Mouse (Mus musculus) cerebellum, adult 2 months (tissue): Measurements from ENCODE around the gene Ezr. TPM values are rescaled to one million over a fixed set of nuclear protein-coding genes. Genes with fewer than 3 reads are reported as not detected.
A peak's percentile ranks its signal among the peaks of the same experiment; 100 is the strongest.

Source experiments
- DNase-seq, 2 experiments: peaks; one replicate each; pipeline ENCODE4 v3.0.0; 2021
- H3K27ac ChIP-seq: fragments of 200-500 bp; 2 replicates; pipeline ENCODE4 v1.5.1; 2012; ENCODE audit warnings: low read length, control low read depth, inconsistent platforms; ENCODE audit not compliant: insufficient read depth
- H3K27me3 ChIP-seq: fragments of 200-500 bp; 2 replicates; pipeline ENCODE4 v1.6.1; 2012; ENCODE audit warnings: inconsistent platforms, mild to moderate bottlenecking, low read length, moderate library complexity; ENCODE audit not compliant: control insufficient read depth, insufficient read depth
- H3K4me1 ChIP-seq: fragments of 200-500 bp; 2 replicates; pipeline ENCODE4 v1.6.1; 2011; ENCODE audit warnings: low read length; ENCODE audit not compliant: control insufficient read depth, insufficient read depth
- H3K4me3 ChIP-seq: fragments of 200-500 bp; replicated peaks from 2 replicates; pipeline ENCODE3; 2011; ENCODE audit warnings: mild to moderate bottlenecking, low read depth, low read length, control low read depth; ENCODE audit not compliant: insufficient read depth
- CTCF ChIP-seq: fragments of 200-500 bp; IDR thresholded peaks from 2 replicates; pipeline ENCODE4 v1.5.1; 2011; ENCODE audit warnings: low read depth, mild to moderate bottlenecking, control low read depth, low read length, moderate library complexity, borderline replicate concordance; ENCODE audit not compliant: insufficient read depth
- POLR2A ChIP-seq: fragments of 200-500 bp; IDR thresholded peaks from 2 replicates; pipeline ENCODE4 v1.6.1; 2011; ENCODE audit warnings: low read length, control low read depth, borderline replicate concordance; ENCODE audit not compliant: insufficient read depth
- WGBS: fragments of 180-500 bp; shearing (Covaris S2); methylation state at CpG from one replicate; pipeline ENCODE4 v1.1.7; 2018; 5-methylcytosine and 5-hydroxymethylcytosine counted together
- polyA plus RNA-seq: library from polyadenylated mRNA; depleted of rRNA; stranded (reverse); fragments of >200 nt; gene quantifications from 2 replicates; pipeline ENCODE4 v1.2.3, GENCODE M21; 2012

Ezr gene
- polyA plus RNA-seq, 1 experiment = 12.1 TPM

DNA sequence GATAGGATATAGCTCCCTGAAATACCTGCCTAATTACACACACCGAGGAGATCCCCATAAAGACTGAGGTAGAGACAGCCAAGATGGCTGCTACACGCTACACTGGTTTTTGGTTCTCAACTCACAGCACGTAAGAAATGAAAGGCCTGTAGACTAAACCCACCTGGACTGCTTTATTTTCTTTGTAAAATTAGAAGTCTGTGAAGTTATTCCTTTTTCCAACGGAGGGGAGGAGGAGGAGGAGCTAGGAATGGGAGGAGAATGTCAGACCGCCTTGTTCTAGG lies 10.2 kb downstream of the Ezr start:
- Histone ChIP-seq H3K27me3 (no peaks in the 10 kb centered on the region), H3K27ac (no peak overlapping the region), H3K4me1 (peaks cover 4% of the 10 kb centered on the region; the same call in 1 of the 2 replicates), H3K4me3 (no peak overlapping the region)
- WGBS = 78% methylated on average over 5 of the region's 5 CpGs
- TF ChIP-seq CTCF (no peak), POLR2A (no peak)
- no peak for DNase-seq

DNA sequence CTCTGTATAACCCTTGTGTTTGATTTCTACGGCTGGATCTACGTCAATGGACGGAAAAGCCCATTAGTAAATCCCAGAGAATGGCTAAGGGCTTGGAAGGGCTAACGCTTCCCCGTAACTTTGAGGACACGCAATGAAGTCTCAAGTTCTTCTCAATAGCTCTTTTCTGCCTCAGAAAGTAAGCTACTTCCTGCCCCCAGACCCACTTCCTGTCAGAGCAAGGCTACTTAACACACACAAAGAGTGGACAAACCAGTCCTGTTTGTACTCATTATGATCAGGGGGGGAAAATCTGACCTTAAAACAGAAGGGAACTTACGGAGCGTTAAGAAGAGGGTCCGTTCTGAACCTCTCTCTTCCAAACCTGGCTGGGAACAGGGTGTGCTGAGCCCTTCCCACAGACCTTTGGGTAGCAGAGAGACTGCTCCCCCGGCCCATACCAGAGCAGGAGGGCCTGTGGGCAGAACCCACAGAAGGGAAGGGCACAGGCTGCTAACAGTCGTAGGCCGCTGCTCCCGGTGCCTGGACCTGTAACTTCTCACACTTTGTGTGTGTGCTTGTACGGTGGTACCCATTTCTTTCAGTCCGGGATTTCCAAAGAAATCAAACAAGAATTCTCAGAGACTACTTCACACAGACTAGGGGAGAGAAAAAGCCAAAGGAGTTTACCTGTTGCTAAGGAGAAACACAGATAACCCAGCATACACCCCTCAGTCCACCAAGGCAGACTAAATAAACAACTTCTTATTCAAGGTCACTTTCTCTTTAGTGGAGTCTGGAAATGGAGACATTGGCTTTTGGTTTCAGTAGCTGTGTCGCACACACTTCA lies 10.7 kb downstream of the Ezr start:
- Histone ChIP-seq H3K27ac (no peak overlapping the region), H3K27me3 (no peaks in the 10 kb centered on the region), H3K4me3 (no peak overlapping the region), H3K4me1 (peaks cover 4% of the 10 kb centered on the region; the same call in 1 of the 2 replicates)
- WGBS = 90% methylated on average over 16 of the region's 16 CpGs
- no peak for DNase-seq
- TF ChIP-seq POLR2A (no peak), CTCF (no peak)

DNA sequence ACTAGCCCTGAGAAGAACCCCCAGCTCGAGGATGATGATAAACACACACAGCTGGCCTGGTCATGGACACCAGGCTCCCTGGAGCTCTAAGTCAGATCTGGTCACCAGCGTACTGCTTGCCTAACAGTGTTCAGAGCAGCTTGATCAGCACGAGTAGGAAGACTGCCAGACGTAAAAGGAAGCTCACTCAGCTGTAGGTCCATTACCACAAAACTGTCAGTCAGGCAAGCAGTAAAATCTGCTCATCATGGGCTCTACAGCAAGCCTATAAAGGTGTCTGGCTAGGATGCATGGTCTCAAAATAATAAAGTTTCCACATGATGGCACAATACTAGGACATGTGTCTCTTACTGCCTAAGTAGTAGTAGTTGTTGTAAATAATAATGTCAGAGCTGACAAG lies 13.0 kb downstream of the Ezr start:
- H3K4me3 ChIP-seq = no peak overlapping the region
- no peak overlapping the region for H3K27ac ChIP-seq
- 16% methylated on average over 4 of the region's 4 CpGs for WGBS
- no peaks in the 10 kb centered on the region for H3K27me3 ChIP-seq
- H3K4me1 ChIP-seq = peaks cover 4% of the 10 kb centered on the region; the same call in 1 of the 2 replicates
- TF ChIP-seq POLR2A (no peak), CTCF (no peak)
- peak; percentile 21 to 40 for DNase-seq

DNA sequence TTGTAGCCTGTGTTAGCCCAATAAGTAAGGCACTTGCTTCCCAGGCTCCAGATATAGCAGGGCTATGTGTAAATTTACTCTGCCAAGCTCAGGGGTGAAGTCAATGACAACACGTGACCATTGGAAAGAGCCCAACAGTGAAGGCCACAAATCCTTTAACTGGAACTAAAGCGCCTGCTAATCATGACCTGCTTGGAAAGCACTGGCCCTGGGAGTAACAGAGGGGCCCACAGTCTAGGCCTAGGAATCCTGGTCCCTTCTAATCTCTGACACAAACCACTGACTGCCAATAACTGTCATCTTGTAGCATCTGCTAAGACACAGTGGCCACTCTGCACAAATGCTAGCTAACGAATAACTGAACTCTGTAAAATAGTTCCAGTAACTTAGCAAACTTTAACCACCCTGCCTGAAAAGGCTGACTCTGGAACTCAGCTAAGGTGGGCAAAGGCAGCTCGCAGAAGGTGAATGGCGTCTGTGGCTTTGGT lies 14.2 kb downstream of the Ezr start:
- H3K4me3 ChIP-seq = no peak overlapping the region
- no peak overlapping the region for H3K27ac ChIP-seq
- 86% methylated on average over 5 of the region's 5 CpGs for WGBS
- H3K27me3 ChIP-seq = no peaks in the 10 kb centered on the region
- DNase-seq = no peak
- H3K4me1 ChIP-seq = peaks cover 4% of the 10 kb centered on the region; the same call in 1 of the 2 replicates
- no peak for TF ChIP-seq CTCF
- TF ChIP-seq POLR2A = no peak

DNA sequence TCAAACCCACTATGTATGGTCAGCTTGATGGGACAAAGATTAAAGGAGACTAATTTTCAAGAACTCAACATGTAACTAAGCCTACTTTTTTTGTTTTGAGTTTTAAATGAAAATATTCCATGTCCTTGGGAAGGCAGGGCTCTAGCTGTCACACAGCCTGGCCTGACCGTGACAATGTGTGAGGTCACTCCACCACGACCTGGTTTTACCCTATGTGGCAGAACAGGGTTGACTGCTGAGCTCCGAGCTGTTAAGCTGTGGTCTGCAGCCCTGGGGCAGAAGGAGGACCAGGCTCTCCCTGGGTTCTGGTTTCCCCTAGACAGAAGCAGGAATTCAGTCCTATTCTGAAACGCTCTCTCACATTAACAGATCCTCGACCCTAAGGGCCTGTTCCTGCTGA lies 14.8 kb downstream of the Ezr start:
- no peak for TF ChIP-seq POLR2A
- TF ChIP-seq CTCF = no peak
- 77% methylated on average over 5 of the region's 5 CpGs for WGBS

DNA sequence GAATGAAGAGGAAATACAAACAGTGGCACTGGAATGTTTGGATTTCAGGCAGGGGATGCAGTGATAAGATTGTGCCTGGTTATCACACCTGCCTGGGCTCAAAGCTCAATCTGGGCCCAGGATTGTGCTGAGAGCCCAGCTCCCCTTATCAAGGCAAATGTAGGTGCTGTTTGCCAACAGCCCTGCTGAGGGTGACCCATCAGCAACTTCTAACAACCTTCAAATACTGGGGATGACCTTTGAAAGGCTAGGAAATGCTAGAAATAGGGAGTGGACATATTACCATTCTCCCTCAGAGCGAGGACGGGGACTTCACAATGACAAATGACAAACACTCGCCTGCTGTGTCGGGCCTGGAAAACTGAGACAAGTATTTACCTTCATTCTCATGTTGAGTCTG lies 15.8 kb downstream of the Ezr start:
- H3K27me3 ChIP-seq = no peaks in the 10 kb centered on the region
- H3K4me1 ChIP-seq = peaks cover 4% of the 10 kb centered on the region; the same call in 1 of the 2 replicates
- 94% methylated on average over 4 of the region's 4 CpGs for WGBS
- H3K27ac ChIP-seq = no peak overlapping the region
- no peak for TF ChIP-seq CTCF
- DNase-seq = no peak
- H3K4me3 ChIP-seq = no peak overlapping the region

More for the DNA sequence above, 14.8 kb downstream of the Ezr start:
- no peak for DNase-seq
- Histone ChIP-seq H3K27ac (no peak overlapping the region), H3K27me3 (no peaks in the 10 kb centered on the region), H3K4me1 (peaks cover 4% of the 10 kb centered on the region; the same call in 1 of the 2 replicates), H3K4me3 (no peak overlapping the region)

DNA sequence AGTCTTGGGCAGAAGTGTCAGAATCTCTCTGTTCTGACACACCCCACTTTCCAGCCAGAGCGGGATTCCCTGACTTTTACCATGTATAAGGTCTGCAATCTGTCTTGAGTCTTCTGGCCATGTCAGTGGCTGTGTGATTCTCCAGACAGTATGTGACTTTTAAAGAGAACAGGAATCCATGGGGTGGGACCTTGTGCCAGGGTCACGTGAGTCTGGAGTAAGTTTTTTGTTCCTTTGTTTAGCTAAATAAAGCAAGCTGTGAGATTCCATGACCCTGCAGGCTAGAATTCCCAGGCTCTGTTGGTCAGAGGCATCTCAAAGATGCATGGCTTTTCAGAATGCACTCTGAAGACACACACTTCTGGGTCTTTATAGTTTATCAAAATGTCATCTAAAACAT lies 16.7 kb downstream of the Ezr start:
- TF ChIP-seq CTCF = no peak
- TF ChIP-seq POLR2A = no peak
- H3K27me3 ChIP-seq = no peaks in the 10 kb centered on the region
- 78% methylated on average over 2 of the region's 2 CpGs for WGBS

DNA sequence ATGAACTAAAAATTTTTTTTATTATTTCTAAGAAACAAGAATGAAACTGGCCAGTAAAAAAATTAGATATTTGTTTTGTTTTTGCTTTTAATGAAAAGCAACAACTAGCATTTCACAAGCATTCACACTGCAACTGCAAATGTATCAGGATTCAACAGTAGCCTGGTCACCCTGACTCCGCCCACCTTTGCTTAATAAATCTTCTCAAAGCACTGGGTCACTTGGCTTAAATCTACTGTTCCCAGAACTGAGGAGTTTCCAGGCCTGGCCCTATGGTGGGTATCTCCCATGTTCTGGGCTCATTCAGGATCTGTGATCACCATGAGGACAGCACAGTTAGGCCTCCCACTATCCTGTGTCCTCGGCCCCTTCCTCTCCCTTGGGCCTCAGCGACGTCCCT lies 17.9 kb downstream of the Ezr start:
- peaks cover 4% of the 10 kb centered on the region; the same call in 1 of the 2 replicates for H3K4me1 ChIP-seq
- no peak for DNase-seq
- TF ChIP-seq CTCF (no peak), POLR2A (no peak)
- WGBS = 86% methylated on average over 4 of the region's 4 CpGs
- no peak overlapping the region for H3K27ac ChIP-seq
- no peaks in the 10 kb centered on the region for H3K27me3 ChIP-seq
- H3K4me3 ChIP-seq = no peak overlapping the region

More for the DNA sequence above, 16.7 kb downstream of the Ezr start:
- Histone ChIP-seq H3K27ac (no peak overlapping the region), H3K4me3 (no peak overlapping the region), H3K4me1 (peaks cover 4% of the 10 kb centered on the region; the same call in 1 of the 2 replicates)
- no peak for DNase-seq
